Mouse (Mus musculus) liver, adult 2 months (tissue): ENCODE results near the gene Olfr430.

Experiments used
- CTCF ChIP-seq: fragments of 200-500 bp; IDR thresholded peaks from 2 replicates; pipeline ENCODE4 v1.5.1; 2011; ENCODE audit warnings: low read depth, low read length, control low read depth
- POLR2A ChIP-seq: fragments of 200-500 bp; IDR thresholded peaks from 2 replicates; pipeline ENCODE4 v1.6.1; 2011; ENCODE audit warnings: low read length, control low read depth; ENCODE audit not compliant: insufficient read depth; ENCODE audit errors: extremely low read depth

GRCm38 (mm10) chr1:174051515-174051914 lies 14.9 kb upstream of the Olfr430 start:
- no peak for TF ChIP-seq CTCF
- TF ChIP-seq POLR2A, result no peak
